Mouse (Mus musculus): ENCODE measurements around the gene Cib2. TPM values are rescaled to one million over a fixed set of nuclear protein-coding genes. Genes with fewer than 3 reads are reported as not detected.
"Not testable (repeated sequence)": the region's sequence is repeated elsewhere in the genome, so short reads cannot be mapped to it uniquely, and the experiment has no call there.

The Cib2 gene
- total and polyA plus RNA-seq, 3 experiments = 7.3 to 9.0 TPM; not detected in 1

DNA sequence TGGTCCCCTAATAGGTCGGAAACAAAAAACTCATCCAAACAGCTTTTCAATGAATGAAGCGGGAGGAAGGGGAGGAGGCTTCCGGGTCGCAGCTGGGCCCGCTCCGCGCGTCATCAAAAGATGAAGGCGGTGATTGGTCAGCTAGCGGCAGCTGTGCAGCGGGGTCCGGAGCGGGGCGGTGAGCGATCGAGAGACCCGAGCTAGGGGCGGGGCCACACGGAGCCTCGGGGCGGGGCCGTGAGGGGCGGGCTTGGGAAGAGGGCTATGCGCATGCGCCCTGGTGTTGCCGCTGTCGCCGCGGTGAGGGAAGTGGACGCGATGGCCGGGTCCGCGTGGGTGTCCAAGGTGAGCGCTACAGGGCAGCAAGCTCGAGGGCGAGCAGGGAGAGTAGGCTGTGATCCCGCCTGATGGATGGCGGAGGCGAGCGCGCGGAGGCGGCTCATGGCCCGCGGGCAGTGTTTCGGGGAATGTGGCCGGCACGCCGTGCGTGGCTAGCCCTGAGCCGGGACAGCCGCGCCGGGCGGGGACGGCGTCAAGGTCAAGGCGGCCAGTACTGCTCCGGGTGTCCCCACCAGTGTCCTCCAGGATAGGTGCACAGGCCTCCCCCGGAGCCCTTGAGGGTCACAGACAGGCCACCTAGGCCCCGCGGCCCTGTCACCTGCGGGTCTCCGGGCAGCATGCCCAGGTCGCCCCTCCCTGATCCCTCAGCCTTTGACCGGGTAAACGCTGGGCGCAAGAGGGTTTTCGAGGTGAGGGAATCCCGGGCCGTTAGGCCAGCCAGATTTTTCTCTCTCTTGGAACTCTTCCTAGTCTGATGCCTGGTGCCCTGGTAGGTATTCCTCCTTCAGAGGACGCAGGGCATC is 26.4 kb upstream of the Cib2 start, which contains the start of gene Idh3a (continued):
- TF ChIP-seq MYB (IDR thresholded peaks at IDR 0.05; ENCODE audit: low read depth, low read length) (no peak), GABPA (IDR thresholded peaks at IDR 0.05; ENCODE audit: low read depth, low read length) (no peak), TAL1 (IDR thresholded peaks at IDR 0.05; ENCODE audit: low read length) (no peak), CHD2 (IDR thresholded peaks at IDR 0.05; ENCODE audit: low read length) (no peak)

DNA sequence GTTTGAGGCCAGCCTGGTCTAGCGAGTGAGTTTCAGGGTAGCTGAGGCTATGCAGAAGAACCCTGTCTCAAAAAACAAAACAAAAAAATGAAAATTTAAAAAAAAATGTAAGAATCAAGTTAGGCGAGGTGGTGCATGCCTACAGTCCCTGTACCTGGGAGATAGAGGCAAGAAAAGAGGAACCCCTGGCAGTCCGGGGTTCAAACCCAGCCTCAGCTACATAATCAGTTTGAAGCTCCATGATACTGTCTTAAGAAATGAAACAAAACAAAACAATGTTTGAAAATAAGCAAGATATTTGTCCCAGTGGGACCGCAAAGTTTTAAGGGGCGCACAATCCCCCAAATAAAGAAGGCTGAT is 25.8 kb upstream of the Cib2 start:
- Histone ChIP-seq H3K4me1 (ENCODE audit: control insufficient read depth in 1 of 2, insufficient read depth in 2 of 2, low read length in 2 of 2) (peaks cover 9 to 31% of the 10 kb centered on the region in 2 experiments; a peak in 3 of 4 replicates), H3K9me3 (replicated peaks; ENCODE audit: insufficient read depth, low read length) (no peaks in the 10 kb centered on the region), H3K9ac (ENCODE audit: control insufficient read depth, low read depth, low read length, poor library complexity, severe bottlenecking) (peak overlapping the region; percentile 63), H3K27me3 (ENCODE audit: control insufficient read depth in 1 of 2, insufficient read depth in 2 of 2, low read length in 2 of 2) (no peaks in the 10 kb centered on the region), H3K36me3 (ENCODE audit: control insufficient read depth in 1 of 2, insufficient read depth in 2 of 2, low read length in 2 of 2) (peaks cover 12 to 46% of the 10 kb centered on the region in 2 experiments), H3K27ac (ENCODE audit: control insufficient read depth, low read depth, low read length) (peak overlapping the region; percentile 98), H3K79me2 (ENCODE audit: control insufficient read depth, insufficient read depth, low read length, poor library complexity) (peaks cover 36% of the 10 kb centered on the region), H3K4me3 (ENCODE audit: control insufficient read depth in 1 of 2, insufficient read depth in 1 of 2, low read depth in 2 of 2, low read length in 2 of 2) (peak overlapping the region; percentile 55 to 61)
- TF ChIP-seq MXI1 (IDR thresholded peaks at IDR 0.05; ENCODE audit: low read depth, low read length) (no peak), CHD2 (IDR thresholded peaks at IDR 0.05; ENCODE audit: low read length) (no peak), MAZ (IDR thresholded peaks at IDR 0.05; ENCODE audit: low read depth, low read length) (no peak), BHLHE40 (IDR thresholded peaks at IDR 0.05; ENCODE audit: borderline replicate concordance, low read depth, low read length) (no peak), ZNF384 (IDR thresholded peaks at IDR 0.05; ENCODE audit: low read depth, low read length) (peak; percentile 66; the same call in 1 of the 2 replicates)
- no peak for DNase-seq (ENCODE audit: low read depth, low spot score)

DNA sequence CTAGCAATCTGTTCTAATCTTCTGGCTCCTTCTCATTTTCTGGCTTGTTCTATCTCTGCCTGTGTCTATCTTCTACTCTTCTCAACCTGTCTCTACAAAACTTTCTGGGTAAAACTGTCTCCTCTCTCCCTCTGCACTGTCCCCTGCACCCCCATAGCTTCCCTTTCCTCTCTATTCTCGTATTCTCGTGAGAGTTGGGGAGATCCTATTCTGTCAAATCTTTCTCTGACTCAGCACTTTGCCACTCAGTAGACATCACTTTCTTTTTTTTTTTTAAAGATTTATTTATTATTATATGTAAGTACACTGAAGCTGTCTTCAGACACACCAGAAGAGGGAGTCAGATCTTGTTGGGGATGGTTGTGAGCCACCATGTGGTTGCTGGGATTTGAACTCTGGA is 24.1 kb upstream of the Cib2 start:
- H3K4me3 ChIP-seq (ENCODE audit: control insufficient read depth in 1 of 2, insufficient read depth in 1 of 2, low read depth in 2 of 2, low read length in 2 of 2); H3K9me3 ChIP-seq (replicated peaks; ENCODE audit: insufficient read depth, low read length); H3K27me3 ChIP-seq (ENCODE audit: control insufficient read depth in 1 of 2, insufficient read depth in 2 of 2, low read length in 2 of 2): not testable (repeated sequence)
- DNase-seq (ENCODE audit: low read depth, low spot score) = peak; percentile 84
- TF ChIP-seq MAFK (IDR thresholded peaks at IDR 0.05; ENCODE audit: borderline replicate concordance, low read depth, low read length) (peak; percentile 72; the same call in 1 of the 2 replicates), CHD1 (IDR thresholded peaks at IDR 0.05; ENCODE audit: low read depth, low read length) (0 out of 2 replicates have a peak, but pooled peaks have one; percentile 25), CHD2 (IDR thresholded peaks at IDR 0.05; ENCODE audit: low read length) (peak; percentile 63), NELFE (IDR thresholded peaks at IDR 0.05; ENCODE audit: low read depth, low read length) (peak; percentile 44; the same call in 1 of the 2 replicates), TBP (IDR thresholded peaks at IDR 0.05; ENCODE audit: low read depth, low read length) (peak; percentile 51; the same call in 1 of the 2 replicates)
- H3K27ac ChIP-seq (ENCODE audit: control insufficient read depth, low read depth, low read length) = peak overlapping the region; percentile 98
- H3K36me3 ChIP-seq (ENCODE audit: control insufficient read depth in 1 of 2, insufficient read depth in 2 of 2, low read length in 2 of 2) = peaks cover 3 to 38% of the 10 kb centered on the region in 2 experiments
- H3K4me1 ChIP-seq (ENCODE audit: control insufficient read depth in 1 of 2, insufficient read depth in 2 of 2, low read length in 2 of 2) = peaks cover 9 to 29% of the 10 kb centered on the region in 2 experiments; a peak in 3 of 4 replicates
- H3K9ac ChIP-seq (ENCODE audit: control insufficient read depth, low read depth, low read length, poor library complexity, severe bottlenecking) = peak overlapping the region; percentile 44
- H3K79me2 ChIP-seq (ENCODE audit: control insufficient read depth, insufficient read depth, low read length, poor library complexity) = peaks cover 28% of the 10 kb centered on the region

Data from MEL (cell line).